Mouse (Mus musculus) bone marrow macrophage, adult 2 months (primary cell): Measurements from ENCODE around the gene Rcor2.

Source experiments
- CTCF ChIP-seq: IDR thresholded peaks from 2 replicates; pipeline ENCODE4 v1.5.1; 2012; ENCODE audit warnings: low read depth, mild to moderate bottlenecking, low read length, moderate library complexity
- POLR2A ChIP-seq: IDR thresholded peaks from 2 replicates; pipeline ENCODE4 v1.6.1; 2012; ENCODE audit warnings: mild to moderate bottlenecking, low read depth, low read length, borderline replicate concordance

DNA sequence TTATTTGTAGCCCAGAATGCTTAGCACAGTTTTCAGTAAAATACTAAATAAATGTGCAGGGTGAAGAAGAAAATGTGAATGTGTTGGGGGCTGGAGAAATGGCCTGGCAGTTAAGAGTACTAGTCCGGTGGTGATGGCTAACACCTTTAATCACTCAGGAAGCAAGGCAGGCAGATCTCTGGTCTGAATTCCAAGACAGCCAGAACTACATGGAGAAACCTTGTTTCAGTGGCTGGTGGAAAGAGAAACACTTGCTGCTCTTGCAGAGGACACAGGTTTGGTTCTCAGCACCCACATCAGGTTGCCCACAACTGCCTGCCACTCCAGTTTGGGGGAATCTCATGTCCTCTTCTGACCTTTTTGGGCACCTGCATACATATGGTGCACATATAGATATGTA is 33.0 kb downstream of the Rcor2 start:
- TF ChIP-seq CTCF (no peak), POLR2A (no peak)
